Mouse (Mus musculus) heart, postnatal 0 days (tissue): ENCODE data around the gene Samd15. TPM values are rescaled to one million over a fixed set of nuclear protein-coding genes. Genes with fewer than 3 reads are reported as not detected.
"Not testable (repeated sequence)": the region's sequence is repeated elsewhere in the genome, so short reads cannot be mapped to it uniquely, and the experiment has no call there.

Experiments used
- ATAC-seq: fragments of 200-750 bp; cut with Nextera tagmentation; 2 replicates; pipeline ENCODE4 v1.8.0; 2017; ENCODE audit warnings: low read depth, moderate number of reproducible peaks, moderate library complexity; ENCODE audit not compliant: insufficient read depth
- DNase-seq: peaks from one replicate; pipeline ENCODE4 v3.0.0-alpha.2; 2016; ENCODE audit warnings: low spot score
- H3K27ac ChIP-seq: fragments of 300-500 bp; sonication (generic); 2 replicates; pipeline ENCODE4 v1.5.1; 2014; ENCODE audit warnings: low read depth, mild to moderate bottlenecking
- H3K27me3 ChIP-seq: fragments of 300-500 bp; sonication (generic); 2 replicates; pipeline ENCODE4 v1.6.1; 2014; ENCODE audit warnings: low read length, mixed read lengths; ENCODE audit not compliant: control insufficient read depth, insufficient read depth
- H3K36me3 ChIP-seq: fragments of 300-500 bp; sonication (generic); replicated peaks from 2 replicates; pipeline ENCODE4 v1.6.1; 2014; ENCODE audit warnings: low read length, mixed read lengths; ENCODE audit not compliant: control insufficient read depth, insufficient read depth
- H3K4me1 ChIP-seq: fragments of 300-500 bp; sonication (generic); 2 replicates; pipeline ENCODE4 v1.6.1; 2014; ENCODE audit warnings: antibody characterized with exemption; ENCODE audit not compliant: control insufficient read depth, insufficient read depth
- H3K4me2 ChIP-seq: fragments of 300-500 bp; sonication (generic); 2 replicates; pipeline ENCODE4 v1.6.1; 2014; ENCODE audit warnings: low read depth, mild to moderate bottlenecking, low read length, moderate library complexity
- H3K4me3 ChIP-seq: fragments of 300-500 bp; sonication (generic); 2 replicates; pipeline ENCODE4 v1.5.1; 2014; ENCODE audit warnings: low read depth, low read length
- H3K9ac ChIP-seq: fragments of 300-500 bp; sonication (generic); replicated peaks from 2 replicates; pipeline ENCODE4 v1.6.1; 2014; ENCODE audit warnings: low read depth, low read length, mixed read lengths
- H3K9me3 ChIP-seq: fragments of 300-500 bp; sonication (generic); replicated peaks from 2 replicates; pipeline ENCODE4 v1.6.1; 2016; ENCODE audit warnings: low read length; ENCODE audit not compliant: control insufficient read depth
- CTCF ChIP-seq: IDR thresholded peaks from 2 replicates; pipeline ENCODE4 v1.5.1; 2016; ENCODE audit warnings: antibody characterized with exemption, control low read depth, low read depth
- EP300 ChIP-seq: IDR thresholded peaks from 2 replicates; pipeline ENCODE4 v1.6.1; 2016; ENCODE audit warnings: antibody characterized with exemption, low read depth
- WGBS: fragments of 180-500 bp; shearing (Covaris S2); extraction: QIAGEN DNeasy Blood & Tissue Kit; methylation state at CpG from one replicate; pipeline ENCODE4 v1.1.7; 2014; 5-methylcytosine and 5-hydroxymethylcytosine counted together
- polyA plus RNA-seq: library from polyadenylated mRNA; unstranded; fragments of >200 nt; fragmentation: Nextera tagmentation; extraction: Ambion mirVana; gene quantifications from 2 replicates; pipeline ENCODE4 v1.2.1, GENCODE M21; 2015
- total RNA-seq: library from RNA; depleted of rRNA; stranded (reverse); fragments of >200 nt; gene quantifications from 2 replicates; pipeline ENCODE4 v1.2.3, GENCODE M21; 2014; ENCODE audit warnings: low replicate concordance

Samd15 gene
- total and polyA plus RNA-seq, 2 experiments from 2014 or later, result 0.46 TPM; not detected in 1

GRCm38 (mm10) chr12:87199973-87200586 lies 557 bp downstream of the Samd15 start, which contains the start of gene Tmed8:
TSS of gene Tmed8 (minus strand) at chr12:87200454.
- Histone ChIP-seq H3K36me3 (no peaks in the 10 kb centered on the region), H3K4me2 (peak within 1 kb of the TSS; percentile 99), H3K4me3 (peak within 1 kb of the TSS; percentile 97), H3K4me1 (no peaks in the 10 kb centered on the region; the same call in 1 of the 2 replicates), H3K9ac (peak within 1 kb of the TSS; percentile 95), H3K9me3 (no peaks in the 10 kb centered on the region), H3K27me3 (no peaks in the 10 kb centered on the region), H3K27ac (peak within 1 kb of the TSS; percentile 74)
- ATAC-seq, result peak; percentile 93
- WGBS, result under 1% methylated on average over 65 of the region's 70 CpGs
- DNase-seq, result peak; percentile 78
- no peak for TF ChIP-seq CTCF
- no peak for TF ChIP-seq EP300

GRCm38 (mm10) chr12:87201694-87202093 lies 2.2 kb downstream of the Samd15 start:
- Histone ChIP-seq H3K36me3 (no peaks in the 10 kb centered on the region), H3K4me3 (no peak overlapping the region), H3K4me2 (no peak overlapping the region), H3K4me1 (no peaks in the 10 kb centered on the region; the same call in 1 of the 2 replicates), H3K9ac (no peak overlapping the region), H3K9me3 (no peaks in the 10 kb centered on the region), H3K27me3 (no peaks in the 10 kb centered on the region), H3K27ac (no peak overlapping the region)
- ATAC-seq (no peak), DNase-seq (no peak)
- TF ChIP-seq CTCF, result 0 out of 2 replicates have a peak, but pooled peaks have one; percentile 4
- TF ChIP-seq EP300, result no peak
- 48% methylated on average over 5 of the region's 5 CpGs for WGBS

- not testable (repeated sequence) for H3K4me3 ChIP-seq, DNase-seq, H3K27ac ChIP-seq, H3K4me2 ChIP-seq, H3K27me3 ChIP-seq, H3K4me1 ChIP-seq, H3K9ac ChIP-seq, H3K9me3 ChIP-seq, H3K36me3 ChIP-seq, ATAC-seq
- WGBS, result 88% methylated on average over 5 of the region's 5 CpGs
Observed at GRCm38 (mm10) chr12:87205789-87206188, 6.3 kb downstream of the Samd15 start.

- Histone ChIP-seq H3K36me3 (no peaks in the 10 kb centered on the region), H3K27me3 (no peaks in the 10 kb centered on the region), H3K4me1 (no peaks in the 10 kb centered on the region), H3K27ac (no peak overlapping the region), H3K9me3 (no peaks in the 10 kb centered on the region), H3K9ac (no peak overlapping the region), H3K4me3 (no peak overlapping the region), H3K4me2 (no peak overlapping the region)
- ATAC-seq (no peak), DNase-seq (no peak)
- WGBS, result 47% methylated on average over 2 of the region's 2 CpGs
- TF ChIP-seq CTCF, result no peak
- no peak for TF ChIP-seq EP300
Observed at GRCm38 (mm10) chr12:87212844-87213606, 13.5 kb downstream of the Samd15 start.

- Histone ChIP-seq H3K4me1 (no peaks in the 10 kb centered on the region), H3K9ac (no peak overlapping the region), H3K36me3 (no peaks in the 10 kb centered on the region), H3K4me2 (no peak overlapping the region), H3K27me3 (no peaks in the 10 kb centered on the region), H3K27ac (no peak overlapping the region), H3K9me3 (no peaks in the 10 kb centered on the region), H3K4me3 (no peak overlapping the region)
- 59% methylated on average over 2 of the region's 2 CpGs for WGBS
- TF ChIP-seq EP300 (no peak), CTCF (no peak)
- DNase-seq (no peak), ATAC-seq (no peak)
Observed at GRCm38 (mm10) chr12:87216053-87216452, 16.5 kb downstream of the Samd15 start.
